Mouse (Mus musculus) ES-Bruce4 (cell line): ENCODE data around the gene C6.

ENCODE experiments used
- CTCF ChIP-seq: IDR thresholded peaks from one replicate; pipeline ENCODE4 v1.8.1; 2011; ENCODE audit warnings: low read depth, low read length
- EP300 ChIP-seq: IDR thresholded peaks from 2 replicates; pipeline ENCODE4 v1.6.1; 2011; ENCODE audit warnings: low read depth, low read length; ENCODE audit not compliant: insufficient read depth
- POLR2A ChIP-seq: IDR thresholded peaks from one replicate; pipeline ENCODE4 v1.8.1; 2011; ENCODE audit warnings: low read length; ENCODE audit not compliant: insufficient read depth

- TF ChIP-seq CTCF (no peak), POLR2A (no peak), EP300 (no peak)
Measured at GRCm38 (mm10) chr15:4747656-4748055, 20.7 kb downstream of the C6 start.
